Mouse (Mus musculus) forebrain, postnatal 0 days (tissue): ENCODE measurements around the gene Sfmbt2. TPM values are rescaled to one million over a fixed set of nuclear protein-coding genes. Genes with fewer than 3 reads are reported as not detected.

ENCODE experiments used
- ATAC-seq: fragments of 200-750 bp; cut with Nextera tagmentation; 2 replicates; pipeline ENCODE4 v1.8.0; 2017; ENCODE audit warnings: mild to moderate bottlenecking, moderate library complexity
- DNase-seq: peaks from one replicate; pipeline ENCODE4 v3.0.0-alpha.2; 2015
- H3K27ac ChIP-seq: fragments of 300-500 bp; sonication (generic); 2 replicates; pipeline ENCODE4 v1.5.1; 2014; ENCODE audit warnings: low read depth, mild to moderate bottlenecking, antibody characterized with exemption, low read length, moderate library complexity, mixed read lengths
- H3K27me3 ChIP-seq: fragments of 300-500 bp; sonication (generic); 2 replicates; pipeline ENCODE4 v1.6.1; 2014; ENCODE audit warnings: mild to moderate bottlenecking, low read length, mixed read lengths; ENCODE audit not compliant: insufficient read depth
- H3K36me3 ChIP-seq: fragments of 300-500 bp; sonication (generic); 2 replicates; pipeline ENCODE4 v1.6.1; 2014; ENCODE audit warnings: mild to moderate bottlenecking, moderate library complexity; ENCODE audit not compliant: insufficient read depth
- H3K4me1 ChIP-seq: fragments of 300-500 bp; sonication (generic); 2 replicates; pipeline ENCODE4 v1.6.1; 2014; ENCODE audit warnings: antibody characterized with exemption; ENCODE audit not compliant: insufficient read depth
- H3K4me2 ChIP-seq: fragments of 300-500 bp; sonication (generic); 2 replicates; pipeline ENCODE4 v1.6.1; 2014; ENCODE audit warnings: low read depth, mild to moderate bottlenecking, moderate library complexity
- H3K4me3 ChIP-seq: fragments of 300-500 bp; sonication (generic); 2 replicates; pipeline ENCODE4 v1.5.1; 2014; ENCODE audit warnings: low read depth, low read length, mixed read lengths
- H3K9ac ChIP-seq: fragments of 300-500 bp; sonication (generic); 2 replicates; pipeline ENCODE4 v1.6.1; 2014; ENCODE audit warnings: mild to moderate bottlenecking
- H3K9me3 ChIP-seq: fragments of 300-500 bp; sonication (generic); 2 replicates; pipeline ENCODE4 v1.6.1; 2016; ENCODE audit warnings: low read length
- CTCF ChIP-seq: sonication (generic); IDR thresholded peaks from 2 replicates; pipeline ENCODE4 v1.5.1; 2016; ENCODE audit warnings: antibody characterized with exemption, control low read depth, low read depth
- WGBS: fragments of 180-500 bp; shearing (Covaris S2); extraction: QIAGEN DNeasy Blood & Tissue Kit; methylation state at CpG from one replicate; pipeline ENCODE4 v1.1.7; 2014; 5-methylcytosine and 5-hydroxymethylcytosine counted together
- polyA plus RNA-seq: library from polyadenylated mRNA; unstranded; fragments of >200 nt; fragmentation: Nextera tagmentation; extraction: Ambion mirVana; gene quantifications from 2 replicates; pipeline ENCODE4 v1.2.1, GENCODE M21; 2015
- total RNA-seq: library from RNA; depleted of rRNA; stranded (reverse); fragments of >200 nt; gene quantifications from 2 replicates; pipeline ENCODE4 v1.2.3, GENCODE M21; 2014; rRNA removed

Sfmbt2 gene
- total RNA-seq, result 4.4 and 6.4 TPM in 2 replicates
- polyA plus RNA-seq, result 1.6 and 2.2 TPM in 2 replicates

GRCm38 (mm10) chr2:10370176-10370575 lies at the start of gene Sfmbt2:
Sfmbt2 (plus strand) TSS chr2:10370510.
- Histone ChIP-seq H3K4me3 (peak within 1 kb of the TSS; percentile 5), H3K36me3 (no peaks in the 10 kb centered on the region), H3K9ac (no peak within 1 kb of the TSS), H3K9me3 (no peaks in the 10 kb centered on the region), H3K4me1 (peaks cover 12% of the 10 kb centered on the region; the same call in 1 of the 2 replicates), H3K27ac (no peak within 1 kb of the TSS), H3K4me2 (no peak within 1 kb of the TSS), H3K27me3 (peaks cover 57% of the 10 kb centered on the region)
- TF ChIP-seq CTCF, result no peak
- ATAC-seq (no peak), DNase-seq (no peak)
- under 1% methylated on average over 10 of the region's 10 CpGs for WGBS

GRCm38 (mm10) chr2:10321093-10321492 lies 49.2 kb upstream of the Sfmbt2 start:
- ATAC-seq, result no peak

DNA sequence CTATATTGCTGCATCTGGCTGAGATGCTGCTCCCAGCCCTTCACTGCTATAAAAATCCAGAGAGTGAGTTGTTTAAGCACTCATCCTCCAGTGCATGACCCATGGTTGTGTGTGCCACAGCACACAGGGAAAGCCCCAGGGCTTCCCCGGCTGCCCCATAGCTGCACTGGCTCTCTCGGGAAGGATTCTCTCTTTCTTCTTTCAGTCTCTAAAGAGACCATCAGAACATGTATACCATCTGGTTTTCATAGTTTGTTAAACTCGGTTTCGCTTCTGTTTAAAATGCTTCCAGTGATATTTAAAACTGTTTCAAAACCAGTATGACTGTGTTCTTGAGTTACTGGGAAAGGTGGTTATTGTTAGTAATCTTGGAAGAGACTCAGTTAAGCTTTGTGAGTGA lies 47.1 kb upstream of the Sfmbt2 start:
- no peak for ATAC-seq
- no peaks in the 10 kb centered on the region for H3K9me3 ChIP-seq
- 82% methylated on average over 4 of the region's 4 CpGs for WGBS
- H3K4me1 ChIP-seq, result no peaks in the 10 kb centered on the region
- H3K36me3 ChIP-seq, result no peaks in the 10 kb centered on the region
- no peak overlapping the region for H3K27ac ChIP-seq
- H3K4me2 ChIP-seq, result no peak overlapping the region
- H3K9ac ChIP-seq, result no peak overlapping the region
- no peaks in the 10 kb centered on the region for H3K27me3 ChIP-seq
- no peak for DNase-seq
- H3K4me3 ChIP-seq, result no peak overlapping the region
- TF ChIP-seq CTCF, result no peak

More at GRCm38 (mm10) chr2:10321093-10321492, 49.2 kb upstream of the Sfmbt2 start:
- Histone ChIP-seq H3K36me3 (no peaks in the 10 kb centered on the region), H3K9ac (no peak overlapping the region), H3K9me3 (no peaks in the 10 kb centered on the region), H3K4me1 (no peaks in the 10 kb centered on the region), H3K4me2 (no peak overlapping the region), H3K27me3 (no peaks in the 10 kb centered on the region), H3K4me3 (no peak overlapping the region), H3K27ac (no peak overlapping the region)
- no peak for DNase-seq
- WGBS, result 69% methylated on average over 6 of the region's 6 CpGs
- no peak for TF ChIP-seq CTCF

DNA sequence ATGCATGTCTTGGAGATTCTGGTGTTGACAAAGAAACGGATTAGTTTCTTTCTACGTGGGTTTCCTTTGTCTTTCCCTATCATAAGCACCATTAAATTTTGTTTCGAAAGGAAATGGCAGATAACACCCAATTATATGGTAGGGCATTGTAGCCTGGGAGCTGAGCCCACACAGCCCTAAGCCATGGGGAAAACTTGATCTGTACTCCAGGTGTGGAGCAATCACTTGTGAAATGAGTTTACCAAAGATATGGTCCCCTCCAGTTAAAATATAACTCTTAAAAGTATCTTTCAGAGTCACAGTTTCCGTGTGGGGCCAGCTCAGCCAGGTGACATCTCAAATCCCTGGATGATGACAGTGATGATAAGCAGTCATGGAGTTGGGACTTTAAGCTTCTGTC lies 45.3 kb upstream of the Sfmbt2 start:
- Histone ChIP-seq H3K4me2 (no peak overlapping the region), H3K36me3 (no peaks in the 10 kb centered on the region), H3K27ac (no peak overlapping the region), H3K4me1 (no peaks in the 10 kb centered on the region), H3K9ac (no peak overlapping the region), H3K27me3 (no peaks in the 10 kb centered on the region), H3K4me3 (no peak overlapping the region), H3K9me3 (no peaks in the 10 kb centered on the region)
- ATAC-seq, result no peak
- no peak for TF ChIP-seq CTCF
- 85% methylated on average over 4 of the region's 4 CpGs for WGBS
- no peak for DNase-seq

DNA sequence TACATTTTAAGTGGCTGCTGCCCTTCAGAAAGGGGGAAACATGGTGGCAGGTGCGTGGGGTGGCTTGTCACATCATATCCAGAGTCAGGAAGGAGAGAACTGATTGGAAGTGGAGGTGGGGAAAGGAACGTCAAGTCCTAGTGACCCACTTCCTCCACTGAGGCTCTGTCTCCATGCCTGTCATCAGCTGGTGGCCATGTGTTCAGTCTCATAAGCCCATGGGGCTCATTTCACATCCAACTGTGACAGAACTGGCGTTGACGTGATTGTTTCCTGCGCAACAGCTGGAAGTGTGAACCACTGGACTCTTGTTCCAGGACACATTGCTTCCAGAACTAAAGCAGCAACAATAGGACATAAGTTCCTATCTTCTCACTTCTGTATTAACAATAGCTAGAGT lies 40.1 kb upstream of the Sfmbt2 start:
- 88% methylated on average over 5 of the region's 5 CpGs for WGBS
- Histone ChIP-seq H3K36me3 (no peaks in the 10 kb centered on the region), H3K9ac (no peak overlapping the region), H3K9me3 (no peaks in the 10 kb centered on the region), H3K27me3 (no peaks in the 10 kb centered on the region; the same call in 1 of the 2 replicates), H3K27ac (no peak overlapping the region), H3K4me1 (no peaks in the 10 kb centered on the region), H3K4me3 (no peak overlapping the region), H3K4me2 (no peak overlapping the region)
- no peak for TF ChIP-seq CTCF
- ATAC-seq, result no peak
- DNase-seq, result no peak

- H3K36me3 ChIP-seq, result no peaks in the 10 kb centered on the region
- no peaks in the 10 kb centered on the region for H3K9me3 ChIP-seq
- no peaks in the 10 kb centered on the region; the same call in 1 of the 2 replicates for H3K27me3 ChIP-seq
- no peak for TF ChIP-seq CTCF
- no peak overlapping the region for H3K9ac ChIP-seq
- no peaks in the 10 kb centered on the region for H3K4me1 ChIP-seq
- WGBS, result 4% methylated on average over 6 of the region's 6 CpGs
- H3K4me3 ChIP-seq, result no peak overlapping the region
- ATAC-seq (no peak), DNase-seq (no peak)
- H3K4me2 ChIP-seq, result no peak overlapping the region
- H3K27ac ChIP-seq, result no peak overlapping the region
Observed at GRCm38 (mm10) chr2:10334299-10334698, 36.0 kb upstream of the Sfmbt2 start.

DNA sequence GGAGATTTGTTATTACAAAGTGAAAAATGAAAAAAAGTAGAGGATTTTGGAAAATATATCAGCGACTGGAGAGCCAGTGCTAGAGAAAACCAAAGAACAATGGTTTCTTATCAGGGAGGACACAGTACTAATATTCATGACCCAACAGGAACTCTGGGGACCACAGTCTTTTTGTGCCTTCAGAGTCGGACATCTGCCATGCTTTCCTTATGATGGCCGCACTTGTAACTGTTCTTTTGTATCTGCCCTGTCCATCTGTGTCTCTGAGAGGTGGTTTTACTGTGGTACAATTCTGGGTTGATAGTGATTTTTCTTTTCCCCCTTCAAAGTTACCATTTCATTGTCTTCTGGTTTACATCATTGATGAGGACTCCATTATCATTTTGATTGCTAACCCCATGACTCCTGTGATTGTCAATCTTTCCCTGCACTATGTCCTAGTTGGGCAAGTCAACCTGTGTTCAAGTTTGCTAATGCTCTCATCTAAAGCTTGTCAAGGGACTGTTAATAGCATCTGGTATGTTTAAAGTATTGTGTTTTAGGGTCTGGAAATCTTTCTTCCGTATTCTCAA lies 35.2 kb upstream of the Sfmbt2 start:
- H3K27ac ChIP-seq, result no peak overlapping the region
- WGBS, result 53% methylated on average over 4 of the region's 4 CpGs
- H3K4me1 ChIP-seq, result no peaks in the 10 kb centered on the region
- H3K27me3 ChIP-seq, result no peaks in the 10 kb centered on the region; the same call in 1 of the 2 replicates
- TF ChIP-seq CTCF, result no peak
- H3K36me3 ChIP-seq, result no peaks in the 10 kb centered on the region
- no peak overlapping the region for H3K4me3 ChIP-seq
- no peak for DNase-seq
- no peak overlapping the region for H3K4me2 ChIP-seq
- H3K9ac ChIP-seq, result no peak overlapping the region
- ATAC-seq, result no peak
- H3K9me3 ChIP-seq, result no peaks in the 10 kb centered on the region
